Mouse (Mus musculus) heart, embryonic 13.5 days (tissue): Measurements from ENCODE around the gene Rec114. TPM values are rescaled to one million over a fixed set of nuclear protein-coding genes. Genes with fewer than 3 reads are reported as not detected.

Source experiments
- ATAC-seq: fragments of 200-750 bp; cut with Nextera tagmentation; 2 replicates; pipeline ENCODE4 v1.8.0; 2017; ENCODE audit warnings: moderate TSS enrichment; ENCODE audit not compliant: insufficient number of reproducible peaks, low FRiP score, low TSS enrichment; ENCODE audit errors: extremely low read depth
- H3K27ac ChIP-seq: fragments of 300-500 bp; sonication (generic); replicated peaks from 2 replicates; pipeline ENCODE4 v1.5.1; 2015; ENCODE audit warnings: moderate library complexity, mild to moderate bottlenecking, inconsistent platforms
- H3K27me3 ChIP-seq: fragments of 300-500 bp; sonication (generic); replicated peaks from 2 replicates; pipeline ENCODE4 v1.6.1; 2015; ENCODE audit warnings: mild to moderate bottlenecking, inconsistent platforms
- H3K36me3 ChIP-seq: fragments of 300-500 bp; sonication (generic); 2 replicates; pipeline ENCODE4 v1.6.1; 2015; ENCODE audit warnings: mild to moderate bottlenecking, inconsistent platforms
- H3K4me1 ChIP-seq: fragments of 300-500 bp; sonication (generic); 2 replicates; pipeline ENCODE4 v1.6.1; 2015; ENCODE audit warnings: inconsistent platforms
- H3K4me2 ChIP-seq: fragments of 300-500 bp; sonication (generic); 2 replicates; pipeline ENCODE4 v1.6.1; 2015; ENCODE audit warnings: inconsistent platforms, mild to moderate bottlenecking, moderate library complexity
- H3K4me3 ChIP-seq: fragments of 300-500 bp; sonication (generic); 2 replicates; pipeline ENCODE4 v1.5.1; 2015; ENCODE audit warnings: moderate library complexity, mild to moderate bottlenecking, inconsistent platforms
- H3K9ac ChIP-seq: fragments of 300-500 bp; sonication (generic); 2 replicates; pipeline ENCODE4 v1.6.1; 2015; ENCODE audit warnings: inconsistent platforms, mild to moderate bottlenecking, moderate library complexity
- H3K9me3 ChIP-seq: fragments of 300-500 bp; sonication (generic); 2 replicates; pipeline ENCODE4 v1.6.1; 2016; ENCODE audit warnings: inconsistent platforms
- WGBS: fragments of 180-500 bp; shearing (Covaris S2); methylation state at CpG from one replicate; pipeline ENCODE4 v1.1.7; 2015; ENCODE audit warnings: mixed read lengths; 5-methylcytosine and 5-hydroxymethylcytosine counted together
- polyA plus RNA-seq: library from polyadenylated mRNA; unstranded; fragments of >200 nt; fragmentation: Nextera tagmentation; extraction: Ambion mirVana; gene quantifications from 2 replicates; pipeline ENCODE4 v1.2.1, GENCODE M21; 2015

Rec114 gene
- polyA plus RNA-seq, 1 experiment from 2014 or later, result 9.9 TPM

- H3K9ac ChIP-seq, result no peak overlapping the region
- no peaks in the 10 kb centered on the region for H3K27me3 ChIP-seq
- H3K4me3 ChIP-seq, result no peak overlapping the region
- H3K36me3 ChIP-seq, result peaks cover 50% of the 10 kb centered on the region
- ATAC-seq, result no peak
- no peak overlapping the region for H3K27ac ChIP-seq
- no peaks in the 10 kb centered on the region; the same call in none of the 2 replicates for H3K4me1 ChIP-seq
- H3K4me2 ChIP-seq, result no peak overlapping the region
- H3K9me3 ChIP-seq, result no peaks in the 10 kb centered on the region
- 76% methylated on average over 4 of the region's 4 CpGs for WGBS
Measured at GRCm38 (mm10) chr9:58649265-58649626, 94.5 kb downstream of the Rec114 start.

GRCm38 (mm10) chr9:58648406-58649264 lies 95.1 kb downstream of the Rec114 start:
- Histone ChIP-seq H3K4me1 (no peaks in the 10 kb centered on the region; the same call in none of the 2 replicates), H3K27me3 (no peaks in the 10 kb centered on the region), H3K27ac (no peak overlapping the region), H3K4me2 (no peak overlapping the region), H3K9ac (no peak overlapping the region), H3K36me3 (peaks cover 56% of the 10 kb centered on the region), H3K9me3 (no peaks in the 10 kb centered on the region), H3K4me3 (no peak overlapping the region)
- 85% methylated on average over 6 of the region's 6 CpGs for WGBS
- no peak for ATAC-seq

- 88% methylated on average over 2 of the region's 2 CpGs for WGBS
Measured at GRCm38 (mm10) chr9:58630441-58630840, 113.3 kb downstream of the Rec114 start.

GRCm38 (mm10) chr9:58627197-58627596 lies 116.6 kb downstream of the Rec114 start:
- 86% methylated on average over 2 of the region's 2 CpGs for WGBS
- H3K9ac ChIP-seq, result no peak overlapping the region

More at GRCm38 (mm10) chr9:58630441-58630840, 113.3 kb downstream of the Rec114 start:
- ATAC-seq, result no peak
- Histone ChIP-seq H3K27ac (no peak overlapping the region), H3K9me3 (no peaks in the 10 kb centered on the region), H3K4me1 (0 out of 2 replicates have a peak, but pooled peaks cover 3% of the 10 kb centered on the region), H3K4me2 (no peak overlapping the region), H3K9ac (no peak overlapping the region), H3K27me3 (no peaks in the 10 kb centered on the region), H3K4me3 (no peak overlapping the region), H3K36me3 (peaks cover 56% of the 10 kb centered on the region)

GRCm38 (mm10) chr9:58623009-58623408 lies 120.8 kb downstream of the Rec114 start:
- Histone ChIP-seq H3K4me1 (peaks cover 42% of the 10 kb centered on the region), H3K9me3 (no peaks in the 10 kb centered on the region), H3K4me2 (no peak overlapping the region), H3K4me3 (no peak overlapping the region), H3K36me3 (peaks cover 18% of the 10 kb centered on the region), H3K9ac (no peak overlapping the region), H3K27me3 (no peaks in the 10 kb centered on the region), H3K27ac (peak overlapping the region; percentile 43)
- no peak for ATAC-seq
- 85% methylated on average over 1 of the region's 1 CpGs for WGBS

More at GRCm38 (mm10) chr9:58627197-58627596, 116.6 kb downstream of the Rec114 start:
- no peak for ATAC-seq
- peaks cover 42% of the 10 kb centered on the region for H3K36me3 ChIP-seq
- no peaks in the 10 kb centered on the region for H3K9me3 ChIP-seq
- no peaks in the 10 kb centered on the region for H3K27me3 ChIP-seq
- H3K4me3 ChIP-seq, result no peak overlapping the region
- H3K27ac ChIP-seq, result no peak overlapping the region
- peaks cover 16% of the 10 kb centered on the region for H3K4me1 ChIP-seq
- H3K4me2 ChIP-seq, result no peak overlapping the region

GRCm38 (mm10) chr9:58615064-58615938 lies 128.5 kb downstream of the Rec114 start:
- no peak overlapping the region for H3K27ac ChIP-seq
- no peaks in the 10 kb centered on the region for H3K36me3 ChIP-seq
- peaks cover 46% of the 10 kb centered on the region for H3K4me1 ChIP-seq
- no peak for ATAC-seq
- H3K9me3 ChIP-seq, result no peaks in the 10 kb centered on the region
- no peak overlapping the region for H3K4me2 ChIP-seq
- no peak overlapping the region for H3K9ac ChIP-seq
- no peaks in the 10 kb centered on the region for H3K27me3 ChIP-seq
- 76% methylated on average over 3 of the region's 3 CpGs for WGBS
- no peak overlapping the region for H3K4me3 ChIP-seq

- Histone ChIP-seq H3K27ac (peak overlapping the region; percentile 69), H3K4me2 (no peak overlapping the region), H3K4me1 (peaks cover 31% of the 10 kb centered on the region), H3K27me3 (no peaks in the 10 kb centered on the region), H3K9me3 (no peaks in the 10 kb centered on the region), H3K36me3 (no peaks in the 10 kb centered on the region), H3K4me3 (no peak overlapping the region), H3K9ac (no peak overlapping the region)
- WGBS, result 70% methylated on average over 1 of the region's 1 CpGs
- no peak for ATAC-seq
Measured at GRCm38 (mm10) chr9:58613790-58614189, 130.0 kb downstream of the Rec114 start.

Other genes with a start within 250 kb of the Rec114 start
- gene Cd276, start 188.5 kb downstream of the Rec114 start, polyA plus RNA-seq, result 32.1 and 34.1 TPM in 2 replicates
- 119 and 124 TPM in 2 replicates for gene Nptn, start 161.7 kb downstream of the Rec114 start, polyA plus RNA-seq
- 1.3 and 1.8 TPM in 2 replicates for gene Hcn4, start 79.4 kb upstream of the Rec114 start, polyA plus RNA-seq